Mouse (Mus musculus) splenic B cell, adult 2 months (primary cell): ENCODE data around the gene Aldh16a1.
"Not testable (repeated sequence)": the region's sequence is repeated elsewhere in the genome, so short reads cannot be mapped to it uniquely, and the experiment has no call there.

Experiments
- DNase-seq: peaks from one replicate; pipeline ENCODE4 v3.0.0-alpha.2; 2011; ENCODE audit warnings: low read depth, low spot score
- H3K27me3 ChIP-seq: 2 replicates; pipeline ENCODE4 v1.6.1; 2012; ENCODE audit warnings: mild to moderate bottlenecking, low read length, moderate library complexity, mixed read lengths; ENCODE audit not compliant: control insufficient read depth, poor library complexity, insufficient read depth, severe bottlenecking
- H3K36me3 ChIP-seq: 2 replicates; pipeline ENCODE4 v1.6.1; 2012; ENCODE audit warnings: mild to moderate bottlenecking, low read length, moderate library complexity, mixed read lengths; ENCODE audit not compliant: control insufficient read depth, poor library complexity, insufficient read depth, severe bottlenecking

Gene Aldh16a1

GRCm38 (mm10) chr7:45112529-45112928, 41.9 kb downstream of the Aldh16a1 start:
- Histone ChIP-seq H3K36me3 (no peaks in the 10 kb centered on the region; the same call in 1 of the 2 replicates), H3K27me3 (no peaks in the 10 kb centered on the region)
- no peak for DNase-seq

DNA sequence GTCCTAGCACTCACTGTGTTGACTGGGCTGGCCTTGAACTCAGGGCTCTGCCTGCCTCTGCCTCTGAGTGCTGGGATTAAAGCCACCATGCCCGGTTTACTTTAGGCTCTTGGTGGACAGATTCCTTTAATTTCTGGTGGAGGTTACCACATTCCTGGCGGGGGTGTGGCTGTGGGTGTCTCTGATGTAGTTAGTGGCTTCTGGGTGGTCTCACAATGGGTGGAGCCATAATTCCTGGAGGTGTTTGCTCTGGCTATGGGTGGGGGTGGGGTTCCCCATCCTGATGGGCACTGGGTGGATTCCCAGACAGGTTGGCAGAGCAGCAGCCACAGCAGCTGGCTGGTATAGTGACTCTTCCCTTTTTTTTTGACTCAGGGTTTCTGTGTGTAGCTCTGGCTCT, 42.4 kb downstream of the Aldh16a1 start:
- no peaks in the 10 kb centered on the region; the same call in 1 of the 2 replicates for H3K36me3 ChIP-seq
- DNase-seq = no peak
- no peaks in the 10 kb centered on the region for H3K27me3 ChIP-seq

DNA sequence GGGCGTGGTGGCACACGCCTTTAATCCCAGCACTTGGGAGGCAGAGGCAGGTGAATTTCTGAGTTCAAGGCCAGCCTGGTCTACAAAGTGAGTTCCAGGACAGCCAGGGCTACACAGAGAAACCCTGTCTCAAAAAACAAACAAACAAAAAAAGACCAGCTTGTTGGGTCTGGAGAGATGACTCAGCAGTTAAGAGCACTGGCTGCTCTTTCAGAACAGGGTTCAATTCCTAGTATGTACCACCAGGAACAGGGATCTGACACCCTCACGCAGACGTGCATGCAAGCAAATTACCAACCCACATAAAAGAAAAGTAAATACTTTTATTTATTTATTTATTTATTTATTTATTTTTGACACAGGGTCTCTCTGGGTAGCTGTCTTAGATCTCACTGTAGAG, 44.3 kb downstream of the Aldh16a1 start:
- not testable (repeated sequence) for DNase-seq, H3K36me3 ChIP-seq

DNA sequence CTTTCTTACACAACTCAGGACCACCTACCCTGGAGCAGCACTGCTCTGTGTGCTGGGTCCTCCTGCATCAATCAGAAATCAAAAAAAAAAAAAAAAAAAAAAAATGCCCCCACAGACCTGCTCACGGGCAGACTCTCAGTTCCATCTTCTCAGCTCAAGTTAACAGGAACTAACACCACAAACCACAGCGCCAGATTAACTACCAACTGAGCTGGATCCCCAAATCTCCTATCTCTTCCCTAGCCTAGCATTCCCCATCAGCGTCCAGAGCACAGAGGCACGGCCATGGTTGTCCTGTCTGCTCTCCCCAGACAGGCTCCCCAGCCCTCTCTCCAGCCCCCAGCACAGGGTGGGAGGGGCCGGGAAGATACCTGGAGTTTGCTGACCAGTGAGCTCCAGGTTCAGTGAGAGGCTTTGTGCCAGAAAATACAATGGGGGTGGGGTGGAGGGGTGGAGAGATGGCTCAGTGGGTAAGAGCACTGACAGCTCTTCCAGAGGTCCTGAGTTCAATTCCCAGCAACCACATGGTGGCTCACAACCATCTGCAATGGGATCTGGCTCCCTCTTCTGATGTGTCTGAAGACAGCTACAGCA, 47.2 kb downstream of the Aldh16a1 start:
- DNase-seq = no peak
- no peaks in the 10 kb centered on the region for H3K36me3 ChIP-seq
- H3K27me3 ChIP-seq = no peaks in the 10 kb centered on the region

More for the DNA sequence above, 44.3 kb downstream of the Aldh16a1 start:
- not testable (repeated sequence) for H3K27me3 ChIP-seq

- no peak for DNase-seq
- Histone ChIP-seq H3K36me3 (no peaks in the 10 kb centered on the region), H3K27me3 (no peaks in the 10 kb centered on the region)
Measured at GRCm38 (mm10) chr7:45106441-45106840, 47.9 kb downstream of the Aldh16a1 start.

DNA sequence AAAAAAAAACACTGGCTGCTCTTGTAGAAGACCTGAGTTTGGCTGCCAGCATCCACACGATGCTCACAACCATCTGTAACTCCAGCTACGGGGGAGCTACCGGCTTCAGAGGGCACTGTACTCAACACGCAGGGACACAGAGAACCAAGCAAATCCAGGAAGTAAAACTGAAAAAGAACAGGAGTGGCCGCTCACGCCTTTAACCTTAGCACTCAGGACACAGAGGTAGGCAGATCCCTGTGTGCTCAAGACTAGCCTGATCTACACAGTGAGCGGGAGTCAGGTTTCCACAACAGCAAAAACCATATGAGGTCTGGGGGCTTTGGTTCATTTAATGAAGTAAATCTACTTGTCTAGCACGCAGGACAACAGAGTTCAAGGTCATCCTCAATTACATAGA, 48.9 kb downstream of the Aldh16a1 start:
- no peak for DNase-seq
- no peaks in the 10 kb centered on the region for H3K36me3 ChIP-seq
- H3K27me3 ChIP-seq = no peaks in the 10 kb centered on the region

GRCm38 (mm10) chr7:45104941-45105340, 49.4 kb downstream of the Aldh16a1 start:
- no peak for DNase-seq
- no peaks in the 10 kb centered on the region for H3K27me3 ChIP-seq
- no peaks in the 10 kb centered on the region for H3K36me3 ChIP-seq

DNA sequence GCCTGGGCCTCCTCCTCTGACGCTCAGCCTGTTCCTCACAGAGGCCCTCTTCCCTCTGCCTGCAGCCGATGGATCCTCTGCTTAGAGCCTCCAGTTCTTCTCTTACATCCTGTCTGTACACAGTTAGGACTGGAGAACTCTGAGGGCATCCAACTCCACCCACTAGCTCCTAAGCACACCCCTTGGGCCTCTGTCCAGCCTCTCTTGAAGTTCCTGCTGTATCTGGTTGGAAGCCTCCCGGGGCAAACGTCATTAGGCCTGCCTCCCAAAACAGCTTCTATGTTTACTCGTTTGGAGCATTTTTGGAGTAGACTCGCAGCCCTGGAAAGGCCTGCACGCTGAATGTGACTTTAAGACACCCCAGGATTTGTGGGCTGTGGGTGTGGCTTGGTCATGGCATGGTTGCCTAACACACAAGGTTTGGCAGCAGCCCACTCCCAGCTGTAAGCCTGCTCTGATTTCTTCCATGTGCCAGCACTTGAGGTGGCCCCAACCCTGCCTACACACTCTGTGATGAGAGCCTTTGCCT, 50.7 kb downstream of the Aldh16a1 start, which contains the start of gene Fcgrt:
Gene Fcgrt, minus strand, starts transcription at position 200 of the 529 bp plus-strand sequence.
- Histone ChIP-seq H3K36me3 (no peaks in the 10 kb centered on the region), H3K27me3 (no peaks in the 10 kb centered on the region)
- no peak for DNase-seq

DNA sequence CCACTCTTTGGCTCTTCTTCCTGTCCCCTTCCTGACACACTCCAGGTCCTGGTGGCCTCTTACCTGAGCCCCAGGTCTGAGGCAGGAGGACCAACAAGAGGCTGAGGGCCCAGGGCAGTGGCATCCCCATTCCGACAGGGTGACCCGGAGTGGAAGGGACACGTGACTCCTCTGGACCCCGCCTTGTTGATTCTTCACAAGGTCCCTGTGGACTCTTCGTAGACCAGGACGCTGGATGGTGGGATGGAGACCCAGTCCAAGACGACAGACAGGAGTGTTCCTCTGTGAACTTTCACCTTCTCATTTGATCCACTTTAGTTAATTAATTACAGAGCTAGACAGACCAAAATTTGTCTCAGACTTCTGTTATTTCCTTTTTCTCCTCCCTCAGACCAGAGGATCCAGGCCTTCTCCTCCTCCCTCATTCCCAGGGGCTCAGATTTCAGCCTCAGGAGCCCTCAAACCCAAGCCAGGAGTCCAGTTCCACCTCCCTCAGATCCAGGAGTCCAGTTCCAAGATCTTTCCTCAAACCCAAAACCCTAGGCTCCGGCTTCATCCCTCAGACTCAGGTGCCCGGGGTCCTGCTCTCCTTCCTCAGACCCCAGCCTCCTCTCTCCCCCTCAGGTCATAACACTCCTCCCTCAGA, 51.3 kb downstream of the Aldh16a1 start:
- DNase-seq = no peak
- H3K36me3 ChIP-seq = no peaks in the 10 kb centered on the region

DNA sequence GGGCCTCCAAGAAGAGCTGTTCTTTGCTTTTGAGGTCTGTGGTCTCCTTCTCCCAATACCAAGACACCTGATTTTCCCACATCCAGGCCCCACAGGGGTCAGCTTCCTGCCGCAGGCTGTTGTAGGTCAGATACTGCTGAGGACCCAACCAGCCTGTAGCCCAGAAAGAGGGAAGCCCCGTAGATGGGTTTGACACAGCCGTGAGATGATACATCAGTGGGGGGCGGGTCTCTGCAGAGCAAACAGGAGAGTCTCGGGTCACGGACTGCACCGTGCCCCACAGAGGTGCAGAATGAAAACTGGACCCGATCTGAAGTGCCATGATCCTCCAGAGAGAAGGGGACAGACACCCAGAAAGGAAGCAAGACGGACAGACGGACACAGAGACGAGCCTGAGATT, 51.9 kb downstream of the Aldh16a1 start:
- no peaks in the 10 kb centered on the region for H3K27me3 ChIP-seq

More for the DNA sequence above, 51.3 kb downstream of the Aldh16a1 start:
- no peaks in the 10 kb centered on the region for H3K27me3 ChIP-seq

DNA sequence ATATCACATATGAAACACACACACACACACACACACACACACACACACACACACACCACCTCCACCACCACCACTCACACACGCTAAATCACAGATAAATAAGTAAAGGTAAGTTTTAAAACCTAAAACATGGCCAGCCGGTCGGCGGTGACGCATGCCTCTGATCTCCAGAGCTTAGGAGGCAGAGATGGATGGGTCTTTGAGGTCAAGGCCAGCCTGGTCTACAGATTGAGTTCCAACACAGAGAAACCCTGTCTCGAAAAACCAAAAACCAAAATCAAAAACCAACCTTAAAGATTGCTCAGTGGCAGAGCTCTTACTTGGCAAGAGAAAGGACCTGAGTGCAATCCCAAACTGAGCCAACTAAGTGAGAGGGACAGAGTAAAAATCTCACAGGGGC, 54.3 kb downstream of the Aldh16a1 start:
- H3K27me3 ChIP-seq = no peaks in the 10 kb centered on the region
- no peak for DNase-seq
- H3K36me3 ChIP-seq = no peaks in the 10 kb centered on the region

More for the DNA sequence above, 51.9 kb downstream of the Aldh16a1 start:
- DNase-seq = no peak
- no peaks in the 10 kb centered on the region for H3K36me3 ChIP-seq

- H3K27me3 ChIP-seq = no peaks in the 10 kb centered on the region
- DNase-seq = no peak
- no peaks in the 10 kb centered on the region for H3K36me3 ChIP-seq
Measured at GRCm38 (mm10) chr7:45098541-45099240, 55.7 kb downstream of the Aldh16a1 start.

DNA sequence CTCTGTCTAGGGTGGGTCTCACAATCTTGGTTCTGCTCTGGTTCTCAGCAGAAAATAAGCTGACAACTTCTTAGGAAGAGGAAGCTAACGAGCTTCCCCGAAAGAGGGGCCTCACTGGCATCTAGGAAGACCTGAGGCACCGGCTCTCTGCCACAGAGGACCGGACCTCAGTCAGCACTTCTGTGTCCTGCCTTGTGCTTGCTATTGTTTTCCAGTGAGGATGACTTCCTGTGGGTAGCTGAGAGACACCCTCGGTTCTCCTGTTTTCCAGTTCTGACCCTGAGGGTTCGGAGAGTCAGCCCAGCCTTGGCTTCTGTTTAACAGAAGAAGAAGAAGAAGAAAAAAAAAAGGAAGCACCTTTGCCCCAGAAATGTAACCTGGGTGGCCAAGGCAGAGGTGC, 56.9 kb downstream of the Aldh16a1 start:
- H3K36me3 ChIP-seq = no peaks in the 10 kb centered on the region
- no peaks in the 10 kb centered on the region for H3K27me3 ChIP-seq
- DNase-seq = no peak

- not testable (repeated sequence) for H3K27me3 ChIP-seq, DNase-seq, H3K36me3 ChIP-seq
Measured at GRCm38 (mm10) chr7:45095965-45096364, 58.4 kb downstream of the Aldh16a1 start.

DNA sequence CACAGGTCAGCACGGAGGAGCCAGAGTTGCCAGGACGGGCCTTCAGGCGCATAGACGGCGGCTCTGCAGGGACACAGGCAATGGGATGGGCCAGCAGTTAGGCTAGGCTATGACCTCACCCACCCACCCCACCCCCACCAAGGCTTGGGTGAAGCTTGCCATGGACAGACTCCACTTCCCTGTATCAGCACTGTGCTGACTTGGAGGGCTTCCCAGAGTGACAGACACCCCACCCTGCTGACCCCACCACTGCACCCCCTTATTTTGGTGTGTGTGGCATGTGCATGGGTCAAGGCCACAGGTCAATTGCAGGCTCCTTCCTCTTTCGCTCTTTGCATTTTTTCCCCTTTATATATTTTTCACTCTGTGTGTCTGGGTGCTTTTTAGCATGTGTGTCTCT, 59.0 kb downstream of the Aldh16a1 start:
- Histone ChIP-seq H3K36me3 (no peaks in the 10 kb centered on the region), H3K27me3 (no peaks in the 10 kb centered on the region)
- no peak for DNase-seq
